Mouse (Mus musculus) cortical plate, adult 2 months (tissue): ENCODE measurements around the gene Foxn2. TPM values are rescaled to one million over a fixed set of nuclear protein-coding genes. Genes with fewer than 3 reads are reported as not detected.

Source experiments
- H3K27ac ChIP-seq: fragments of 200-500 bp; 2 replicates; pipeline ENCODE4 v1.5.1; 2012; ENCODE audit warnings: low read length, control low read depth, inconsistent platforms; ENCODE audit not compliant: insufficient read depth
- H3K4me1 ChIP-seq: fragments of 200-500 bp; 2 replicates; pipeline ENCODE4 v1.6.1; 2011; ENCODE audit warnings: low read length; ENCODE audit not compliant: control insufficient read depth, insufficient read depth
- H3K4me3 ChIP-seq: fragments of 200-500 bp; 2 replicates; pipeline ENCODE4 v1.5.1; 2011; ENCODE audit warnings: mild to moderate bottlenecking, low read length, control low read depth; ENCODE audit not compliant: insufficient read depth
- CTCF ChIP-seq: fragments of 200-500 bp; IDR thresholded peaks from 2 replicates; pipeline ENCODE4 v1.5.1; 2011; ENCODE audit warnings: mild to moderate bottlenecking, control low read depth, low read length; ENCODE audit not compliant: insufficient read depth; ENCODE audit errors: extremely low read depth
- POLR2A ChIP-seq: fragments of 200-500 bp; IDR thresholded peaks from 2 replicates; pipeline ENCODE4 v1.6.1; 2011; ENCODE audit warnings: mild to moderate bottlenecking, low read length, control low read depth; ENCODE audit not compliant: insufficient read depth; ENCODE audit errors: extremely low read depth
- polyA plus RNA-seq: library from polyadenylated mRNA; depleted of rRNA; stranded (reverse); fragments of >200 nt; gene quantifications from 2 replicates; pipeline ENCODE4 v1.2.3, GENCODE M21; 2012; rRNA removed

The Foxn2 gene
- polyA plus RNA-seq, 1 experiment: 8.2 TPM

- H3K4me3 ChIP-seq: no peak overlapping the region
- no peak overlapping the region for H3K27ac ChIP-seq
- TF ChIP-seq CTCF: no peak
- TF ChIP-seq POLR2A: no peak
- H3K4me1 ChIP-seq: 0 out of 2 replicates have a peak, but pooled peaks cover 2% of the 10 kb centered on the region
These were observed 97.4 kb downstream of the Foxn2 start for GRCm38 (mm10) chr17:88537842-88538430.

Other genes with a start within 250 kb of the Foxn2 start
- 82.2 and 86.6 TPM in 2 replicates for gene Ppp1r21, start 89.4 kb downstream of the Foxn2 start, polyA plus RNA-seq
- gene Ston1, start 157.0 kb downstream of the Foxn2 start, polyA plus RNA-seq: 3.1 and 4.6 TPM in 2 replicates
- 0.08 and 0.40 TPM in 2 replicates for gene Gtf2a1l, start 227.9 kb downstream of the Foxn2 start, polyA plus RNA-seq